Mouse (Mus musculus) R1 (cell line): ENCODE measurements at regions not wholly inside any gene's neighbourhood (a gene's known extent, or its start where the extent isn't known, plus 50 kb on each side); places are given as distances from the start of the nearest gene placed in this dataset.
A peak's percentile ranks its signal among the peaks of the same experiment; 100 is the strongest.

Source experiments
- DNase-seq: peaks from one replicate; pipeline ENCODE4 v3.0.0-alpha.2; 2018; ENCODE audit warnings: low read depth, low spot score

- DNase-seq = peak; percentile 84
Measured at GRCm38 (mm10) chr5:7428291-7428690, 83.7 kb upstream of the Zfp804b start.

DNA sequence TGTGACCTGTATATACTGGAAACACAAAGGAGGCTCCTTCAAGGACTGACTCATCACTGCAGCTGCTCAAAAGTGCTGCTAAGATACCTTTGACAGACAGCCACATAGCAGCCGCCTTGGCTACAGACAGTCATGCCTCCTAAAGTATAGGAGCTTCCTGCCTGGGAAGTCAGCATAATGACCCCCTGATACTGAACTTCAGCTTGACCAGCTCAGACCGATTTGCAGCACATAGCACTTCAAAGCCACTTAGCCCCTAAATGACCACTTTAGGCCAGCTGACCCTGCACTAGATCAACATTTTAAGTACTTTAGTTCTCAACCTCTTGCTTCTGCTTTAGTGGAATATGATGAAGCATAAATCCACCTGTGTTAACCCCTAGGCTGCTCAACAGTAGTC is 91.9 kb upstream of the Zfp804b start:
- DNase-seq = no peak

DNA sequence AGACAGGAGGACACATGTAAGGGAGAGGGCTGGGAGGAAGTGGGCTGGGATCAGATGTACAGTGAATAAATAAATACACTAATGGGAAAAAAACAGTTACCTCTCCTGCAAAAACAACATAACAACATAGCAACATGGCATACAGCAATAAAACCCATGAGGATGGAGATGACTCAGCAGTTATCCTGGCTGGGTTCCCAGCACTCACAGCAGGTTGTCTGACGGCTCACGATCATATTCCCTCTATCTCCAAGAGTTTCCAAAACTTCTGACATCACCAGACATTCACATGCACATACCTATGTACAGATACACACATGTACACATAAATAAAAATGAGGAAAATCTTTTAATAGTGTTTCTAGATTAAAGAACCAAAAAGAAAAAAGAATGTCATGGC is 103.4 kb upstream of the Zfp804b start:
- no peak for DNase-seq

- DNase-seq = no peak
Measured at GRCm38 (mm10) chr5:7454896-7455295, 110.3 kb upstream of the Zfp804b start.

DNA sequence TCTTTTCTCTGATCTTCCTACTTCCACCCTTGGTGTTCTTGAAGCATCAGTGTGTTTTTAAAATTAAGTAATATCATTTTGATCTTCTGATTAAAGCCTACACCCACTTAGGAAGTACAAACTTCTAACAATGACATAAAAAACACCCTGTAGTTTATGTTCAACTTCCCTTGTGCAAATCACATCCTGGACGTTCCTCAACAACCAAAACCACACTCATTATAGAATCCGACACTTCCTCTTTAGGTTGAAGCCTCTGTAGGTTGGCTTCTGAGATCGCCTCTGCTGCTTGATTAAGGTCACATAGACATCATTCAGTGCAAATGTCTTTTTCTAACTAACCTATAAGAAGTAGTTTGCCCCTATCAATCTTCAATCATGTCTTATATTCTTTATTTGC is 112.5 kb upstream of the Zfp804b start:
- DNase-seq = no peak

DNA sequence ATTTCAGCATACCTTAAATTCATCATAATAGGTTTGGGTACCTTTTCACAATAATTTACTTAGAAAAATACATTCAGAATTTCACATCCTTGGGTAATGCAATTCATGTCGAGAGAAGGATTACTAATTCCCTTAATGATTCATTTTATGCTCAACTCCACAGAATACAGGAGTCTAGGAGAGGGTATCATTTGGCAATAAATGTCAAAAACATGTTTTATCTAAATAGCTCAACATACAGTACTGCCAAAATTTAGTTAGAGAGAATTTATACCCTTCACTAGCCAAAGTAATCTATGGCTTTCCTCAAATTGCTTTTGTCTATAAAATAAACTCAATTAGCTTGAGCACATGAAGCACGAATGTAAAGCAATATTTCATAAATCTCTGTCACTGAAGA is 144.6 kb upstream of the Zfp804b start:
- DNase-seq = no peak

DNA sequence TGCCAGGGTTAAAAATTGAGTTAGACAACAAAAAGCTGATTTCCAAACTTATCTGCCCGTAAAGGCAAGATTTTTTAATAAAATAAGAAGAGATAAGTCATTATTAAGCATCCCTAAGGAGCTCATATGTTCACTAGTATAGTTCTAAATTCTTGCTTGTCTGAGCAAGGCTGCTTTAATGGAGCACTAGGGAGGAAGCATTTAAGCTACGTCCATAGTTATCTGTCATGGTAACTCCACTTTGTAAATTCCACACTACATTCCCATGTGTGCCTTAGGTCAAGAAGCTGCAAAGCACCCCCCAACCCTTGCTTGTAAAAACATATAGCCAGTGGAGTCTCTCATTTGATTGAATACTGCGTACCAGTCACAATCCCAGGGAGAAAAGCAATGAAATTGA is 145.0 kb upstream of the Zfp804b start:
- no peak for DNase-seq

DNA sequence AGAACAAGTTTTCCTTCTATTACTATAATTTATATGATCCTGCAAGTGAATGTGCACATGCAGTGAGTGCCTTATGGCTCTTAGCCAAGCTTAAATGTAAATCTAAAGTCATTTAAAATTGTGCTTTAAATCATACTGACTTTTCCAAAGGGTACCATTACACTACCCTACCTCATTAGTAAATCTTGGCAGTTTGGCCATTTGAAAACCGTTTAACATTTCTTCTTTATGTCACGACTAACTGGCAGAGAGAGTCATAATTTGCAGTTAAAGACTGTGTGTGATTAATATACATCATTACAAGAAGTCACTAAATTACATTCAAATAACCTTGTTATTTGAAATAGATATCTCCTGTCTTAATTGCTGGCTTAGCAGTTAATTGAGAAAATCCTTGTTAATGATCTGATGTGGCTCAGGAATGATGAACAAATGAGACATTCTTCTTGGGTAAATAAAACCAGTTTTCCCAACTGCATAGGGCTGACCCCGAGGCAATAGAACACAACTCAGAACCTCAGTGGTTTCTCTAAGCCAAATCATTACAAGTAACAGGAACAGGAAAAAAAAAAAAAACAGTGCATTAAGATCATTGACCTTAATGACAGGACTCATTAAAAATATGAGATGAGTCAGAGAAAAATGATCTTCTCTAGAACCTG is 173.1 kb upstream of the Zfp804b start:
- DNase-seq = no peak

- no peak for DNase-seq
Measured at GRCm38 (mm10) chr5:7532686-7533199, 188.2 kb upstream of the Zfp804b start.

GRCm38 (mm10) chr5:7539812-7540645 is 195.5 kb upstream of the Zfp804b start:
- DNase-seq = no peak

GRCm38 (mm10) chr5:7540646-7541038 is 196.1 kb upstream of the Zfp804b start:
- no peak for DNase-seq

DNA sequence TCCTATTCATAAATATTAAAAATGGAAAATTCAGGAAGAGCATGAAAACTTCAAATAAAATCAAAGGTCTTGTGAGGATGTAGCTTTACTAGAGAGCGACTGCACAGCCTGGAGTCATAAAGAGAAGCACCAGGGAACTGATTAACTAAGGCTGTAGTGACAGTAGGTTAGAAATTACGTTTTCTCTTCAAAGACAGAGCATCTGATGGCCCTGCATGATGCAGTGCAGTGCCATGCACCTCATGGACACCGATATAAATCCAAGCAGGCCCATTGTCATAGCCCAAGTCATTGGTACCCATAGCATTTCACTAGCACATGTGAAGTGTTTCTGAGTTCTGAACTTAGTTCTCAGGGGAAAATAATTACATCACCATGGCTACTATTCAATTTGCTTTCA is 199.3 kb upstream of the Zfp804b start:
- no peak for DNase-seq

DNA sequence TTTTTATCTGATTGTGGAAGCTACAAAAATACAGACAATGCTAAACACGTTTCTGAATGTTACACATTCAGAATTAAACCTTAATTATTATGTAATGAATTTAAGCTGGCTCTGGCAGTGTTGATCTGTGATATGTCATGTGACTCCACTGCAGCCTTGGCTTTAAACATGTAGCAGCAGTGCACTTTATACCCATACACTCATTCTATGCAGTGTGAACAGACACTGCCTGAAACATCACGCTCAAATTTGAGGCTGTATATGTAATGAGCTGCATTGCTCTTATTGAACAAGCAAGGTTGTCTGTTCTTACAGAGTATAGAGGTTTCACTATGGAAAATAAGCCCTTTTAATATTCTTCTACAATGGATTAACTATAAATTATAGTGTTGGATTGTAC is 235.9 kb upstream of the Zfp804b start:
- DNase-seq = no peak

- DNase-seq = no peak
Measured at GRCm38 (mm10) chr5:7586547-7586946, 242.0 kb upstream of the Zfp804b start.

DNA sequence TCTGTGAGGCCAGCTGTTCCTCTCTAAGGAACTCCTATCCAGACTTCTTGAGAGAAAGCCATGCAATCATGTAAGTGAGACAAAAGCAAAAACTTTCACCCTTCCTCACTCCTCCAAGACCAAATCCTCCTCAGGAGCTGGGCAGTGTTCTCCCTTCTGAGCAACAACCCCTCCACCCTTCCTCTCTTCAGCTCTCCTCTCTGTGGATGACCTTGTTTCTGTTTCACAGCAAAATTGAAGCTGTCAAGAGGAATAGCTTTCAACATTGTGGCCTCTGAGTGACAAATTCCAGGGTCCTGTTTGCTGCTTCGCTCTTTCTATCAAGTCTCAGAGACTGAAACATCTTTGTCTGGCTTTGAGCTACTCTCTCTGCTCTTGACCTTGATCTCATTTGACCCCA is 255.9 kb upstream of the Zfp804b start:
- DNase-seq = no peak

GRCm38 (mm10) chr5:7607517-7607916 is 263.0 kb upstream of the Zfp804b start:
- DNase-seq = no peak

GRCm38 (mm10) chr5:7607924-7608323 is 263.4 kb upstream of the Zfp804b start:
- no peak for DNase-seq

DNA sequence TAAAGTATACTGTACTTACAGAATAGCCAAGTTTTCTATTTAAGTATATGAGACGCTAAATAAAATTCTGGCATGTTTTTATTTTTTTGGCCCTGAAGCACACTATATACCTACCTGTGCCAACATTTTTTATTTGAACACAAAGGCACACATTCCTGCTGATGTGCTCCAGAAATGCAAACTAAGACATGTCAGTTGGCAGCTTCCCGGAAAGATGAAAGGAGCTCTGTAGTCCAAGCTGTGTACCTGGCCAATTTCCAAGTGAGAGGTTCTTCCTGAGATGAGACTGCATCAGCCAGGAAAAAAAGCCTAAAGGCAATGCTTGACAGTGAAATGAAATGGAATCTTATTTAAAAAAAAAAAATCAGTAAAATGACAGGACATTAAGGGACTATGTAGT is 305.0 kb upstream of the Steap4 start:
- DNase-seq = no peak

DNA sequence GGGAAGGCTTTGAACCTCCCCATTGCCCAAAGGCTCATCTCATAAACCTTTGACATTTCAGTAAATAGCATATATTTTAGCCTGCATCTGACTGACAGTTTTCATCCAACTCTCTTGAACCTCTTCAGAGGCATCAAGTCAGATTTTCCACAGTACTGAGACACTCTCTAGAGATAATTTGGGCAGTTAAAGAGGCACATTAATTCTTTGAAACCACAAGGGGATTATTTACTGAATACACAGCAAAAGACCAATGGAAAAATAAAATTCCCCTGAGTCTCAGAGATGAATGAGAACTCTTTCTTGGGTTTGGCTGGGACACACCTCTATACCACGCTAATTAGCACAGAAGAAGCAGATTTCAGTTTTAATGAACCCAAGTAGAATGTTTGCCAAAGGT is 258.5 kb upstream of the Steap4 start:
- DNase-seq = no peak

DNA sequence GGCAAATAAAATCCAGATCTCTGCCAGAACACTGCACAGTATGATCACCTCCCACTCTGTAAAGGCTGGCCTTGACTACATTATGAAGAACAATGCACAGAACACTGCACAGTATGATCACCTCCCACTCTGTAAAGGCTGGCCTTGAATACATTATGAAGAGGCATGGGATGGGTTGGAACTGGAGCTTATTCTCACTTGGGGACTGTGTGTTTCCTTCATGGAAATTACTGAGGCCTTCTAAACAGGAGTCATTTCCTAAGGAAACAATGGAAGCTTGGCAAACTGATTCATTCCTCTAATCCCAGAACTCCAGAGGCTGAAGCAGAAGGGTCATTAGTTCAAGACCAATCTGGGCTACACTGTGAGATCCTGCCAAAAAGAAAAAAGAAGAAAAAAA is 240.7 kb upstream of the Steap4 start:
- peak; percentile 83 for DNase-seq

DNA sequence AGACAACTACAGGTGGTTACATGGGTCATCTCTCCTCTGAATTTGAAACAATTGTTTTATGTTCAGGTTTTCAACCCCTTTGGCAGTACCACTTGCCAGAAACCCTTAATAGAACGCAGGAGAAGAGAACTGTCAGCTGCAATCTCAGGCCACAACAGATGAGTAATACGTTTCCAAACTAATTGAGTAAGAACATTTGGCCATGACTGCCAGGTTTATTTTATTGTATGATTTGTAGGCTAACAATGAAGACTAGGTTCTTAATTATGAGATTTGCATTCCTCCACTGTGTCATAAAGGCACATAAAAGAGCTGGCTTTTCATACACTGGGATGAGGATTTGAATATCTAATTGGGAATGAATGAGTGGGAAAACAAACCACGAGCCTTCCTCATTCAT is 240.2 kb upstream of the Steap4 start:
- DNase-seq = no peak

DNA sequence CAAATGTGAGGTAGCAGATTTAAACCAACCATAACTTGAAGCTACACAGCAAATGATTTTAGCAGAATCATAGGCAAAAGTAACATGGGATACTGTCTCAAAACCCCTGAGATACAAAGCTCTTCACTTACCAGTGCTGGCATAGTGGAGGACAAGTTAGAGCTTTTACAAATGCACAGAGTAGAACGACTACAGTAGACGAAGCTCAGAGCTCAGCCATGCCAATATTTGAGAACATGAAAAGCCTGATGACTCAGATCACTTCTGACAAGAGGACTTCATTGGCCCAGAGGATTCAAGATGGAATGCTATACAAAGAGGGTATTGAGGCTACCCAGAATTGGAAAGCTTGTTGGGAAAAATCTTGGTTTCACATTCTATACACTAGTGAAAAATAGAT is 239.6 kb upstream of the Steap4 start:
- no peak for DNase-seq

DNA sequence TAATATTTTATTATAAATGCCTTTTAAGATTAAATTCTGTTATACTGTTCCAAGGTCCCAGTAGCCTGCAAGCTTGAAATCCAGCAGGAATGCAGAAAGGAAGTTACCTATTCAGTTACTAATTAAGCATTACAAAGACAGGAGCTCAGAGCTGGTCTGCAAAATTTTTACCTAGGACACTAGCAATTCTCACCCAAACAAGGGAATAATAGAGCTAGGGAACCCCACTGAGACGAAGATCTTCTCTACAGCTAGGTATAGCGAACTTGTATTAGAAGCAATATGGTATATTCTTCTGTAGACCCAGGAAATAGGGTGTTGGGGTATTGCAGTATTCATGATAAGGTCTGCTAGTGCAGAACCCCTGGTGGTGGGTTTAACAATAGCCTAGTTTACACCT is 227.7 kb upstream of the Steap4 start:
- peak; percentile 98 for DNase-seq
